Mouse (Mus musculus) cerebellum, adult 9-11 months (tissue): ENCODE results near the gene Olfm4.

ENCODE experiments used
- DNase-seq: peaks from one replicate; pipeline ENCODE4 v3.0.0; 2022

Gene Olfm4

DNA sequence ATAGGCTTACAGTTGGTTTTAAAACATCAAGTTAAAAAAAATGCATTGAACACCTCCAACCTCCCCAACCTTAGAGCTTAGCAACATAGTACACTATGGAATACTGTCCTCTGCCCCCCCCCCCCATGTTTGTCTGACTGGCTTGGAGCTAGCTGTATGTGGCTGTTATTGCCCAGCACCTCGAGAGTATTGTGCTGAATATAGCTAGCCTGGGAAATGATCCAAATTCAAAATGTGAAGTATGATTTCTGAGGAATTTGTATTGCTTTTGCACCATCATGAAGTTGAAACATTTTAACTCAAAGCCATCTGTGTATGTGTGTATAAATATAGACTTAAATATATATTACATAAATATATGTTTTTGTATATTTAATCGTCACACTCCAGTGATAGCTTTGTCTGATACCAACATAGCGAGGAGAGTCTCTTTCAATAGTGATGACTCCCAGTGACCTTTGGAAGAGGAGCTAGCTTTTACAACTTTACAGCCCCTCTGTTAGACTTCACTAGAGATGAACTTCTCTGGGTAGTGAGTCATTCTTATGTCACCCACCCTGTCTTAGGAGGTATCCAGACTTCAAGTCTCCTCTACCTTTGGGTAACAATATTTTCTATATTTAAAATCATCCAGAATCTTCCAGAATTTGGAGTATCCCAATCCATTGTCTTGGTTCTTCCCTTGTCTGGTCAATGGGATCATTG lies 45.6 kb downstream of the Olfm4 start:
- DNase-seq, result no peak

DNA sequence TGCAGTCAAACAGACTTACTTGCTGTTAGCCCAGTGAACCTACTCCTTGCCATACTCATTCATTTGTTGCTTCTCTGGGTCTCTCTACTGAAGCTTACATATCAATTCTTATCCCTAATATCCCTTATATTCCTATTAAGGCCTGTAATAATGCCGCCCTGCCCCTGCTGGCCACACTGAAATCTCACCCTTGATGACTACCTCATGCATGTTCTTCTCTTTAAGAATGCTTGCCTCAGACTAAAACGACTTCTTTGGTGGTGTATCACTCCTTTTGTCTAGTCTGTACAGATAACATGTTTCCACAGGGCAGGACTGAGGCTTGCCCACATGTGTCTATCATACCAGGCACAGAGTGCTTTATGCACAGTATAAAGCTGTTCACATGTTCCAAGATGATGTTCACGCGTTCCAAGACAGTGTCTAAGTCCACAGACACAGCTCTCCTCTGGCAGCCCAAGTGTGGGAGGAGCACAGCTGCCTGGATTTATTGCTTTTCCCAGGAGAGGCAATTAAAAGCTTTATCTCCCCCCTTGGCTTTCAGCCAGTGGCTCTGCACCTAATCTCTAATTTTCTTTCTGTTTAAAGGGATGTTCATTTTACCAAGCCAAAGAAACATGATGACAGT lies 55.9 kb downstream of the Olfm4 start:
- DNase-seq, result no peak

DNA sequence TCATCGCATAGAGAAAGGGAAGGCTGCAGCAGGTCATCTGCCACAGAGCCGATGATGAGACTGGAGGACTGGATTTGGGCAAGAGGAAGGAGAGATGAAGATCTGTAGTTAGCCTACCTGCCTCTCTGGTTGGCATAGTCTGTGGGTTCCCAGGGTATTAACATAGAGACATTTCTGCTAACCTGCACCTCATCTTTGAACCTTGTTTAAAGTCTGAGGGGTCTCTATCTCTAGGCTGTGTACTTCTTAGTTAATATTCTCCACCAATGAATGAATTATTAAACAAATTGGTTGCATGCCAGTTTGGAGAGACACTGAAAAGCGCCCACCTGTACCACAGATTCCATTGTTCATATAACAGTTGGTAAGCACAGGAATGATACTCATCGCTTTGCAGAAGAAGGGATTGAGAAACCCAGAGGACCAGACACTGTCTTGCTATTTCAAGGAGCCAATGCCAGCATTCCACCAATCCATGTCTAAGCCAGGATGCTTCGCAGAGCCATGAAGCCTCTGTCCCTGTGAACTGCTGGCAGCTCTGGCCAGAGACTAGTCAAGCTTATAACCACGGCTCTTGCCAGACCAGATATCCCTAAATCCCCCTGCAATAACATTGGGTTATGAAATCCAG lies 62.3 kb downstream of the Olfm4 start:
- DNase-seq, result no peak

DNA sequence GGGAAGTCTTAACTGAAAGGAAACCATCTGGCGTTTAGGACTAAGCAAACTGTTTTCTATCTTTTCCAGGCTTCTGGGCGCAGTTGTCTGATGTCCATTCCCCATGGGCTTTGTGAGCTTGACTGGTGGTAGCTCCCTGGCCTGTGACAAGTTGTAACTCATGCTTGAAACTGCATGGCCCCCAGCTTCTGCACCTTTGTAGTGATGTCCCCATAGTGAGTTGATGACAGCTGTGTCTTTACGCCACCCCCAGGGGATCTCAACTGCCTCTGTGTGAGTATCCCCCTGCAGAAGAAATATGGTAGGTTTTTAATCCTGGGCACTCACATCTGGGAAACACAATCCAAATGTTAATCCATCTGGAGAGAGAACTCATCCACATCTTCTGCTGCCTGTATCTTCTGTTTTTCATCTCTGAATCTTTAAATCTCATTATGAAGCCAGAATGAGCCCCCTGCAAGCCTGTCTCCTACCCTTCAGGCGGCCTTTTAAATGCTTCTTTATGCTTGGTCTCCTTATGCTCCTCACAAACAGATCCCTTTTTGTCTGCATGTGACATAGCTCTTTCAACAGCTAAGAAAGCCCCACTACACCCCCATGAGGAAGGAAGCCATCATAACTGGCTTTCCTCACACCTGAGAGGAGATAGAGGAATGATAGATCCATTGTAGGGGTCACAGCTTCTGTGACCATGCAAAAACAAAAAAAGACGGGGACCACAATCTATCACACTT lies 63.7 kb downstream of the Olfm4 start:
- DNase-seq, result no peak

DNA sequence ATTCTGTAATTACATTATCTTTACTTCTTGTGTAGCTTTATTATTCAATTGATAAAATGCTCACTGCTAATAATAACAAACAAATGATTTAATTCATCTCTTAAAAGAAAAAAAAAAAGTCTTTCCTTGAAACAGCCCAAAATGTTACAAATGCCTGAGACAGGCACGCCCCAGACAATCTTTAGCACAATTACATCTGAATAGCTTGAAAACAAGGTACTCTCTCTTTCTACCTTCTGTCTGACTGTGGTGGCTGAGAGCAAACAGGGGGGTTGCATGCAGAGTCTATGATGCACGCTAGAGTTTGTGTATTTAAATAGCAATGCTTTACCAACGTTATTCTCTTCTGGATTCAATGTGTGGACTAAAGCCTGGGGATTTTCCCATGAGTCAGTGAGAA lies 71.8 kb downstream of the Olfm4 start:
- DNase-seq, result no peak

DNA sequence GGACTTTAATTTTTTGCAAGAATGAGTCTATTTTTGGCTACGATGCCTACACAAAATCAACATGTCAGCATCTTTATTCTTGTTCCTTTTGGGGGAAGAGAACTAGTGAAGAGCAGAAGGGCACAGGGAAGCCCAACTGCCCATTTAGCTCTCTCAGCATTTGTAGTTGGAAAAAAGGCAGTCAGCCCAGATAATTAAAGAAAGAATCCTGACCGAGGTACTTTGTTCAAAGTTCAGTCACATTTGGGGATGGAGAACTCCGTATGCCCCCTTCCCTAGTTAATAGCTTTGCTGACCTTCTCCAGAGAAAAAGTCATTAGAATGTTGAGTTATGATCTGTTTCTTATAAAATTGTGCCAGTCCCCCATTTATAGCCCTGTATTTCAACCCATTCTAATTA lies 77.8 kb downstream of the Olfm4 start:
- DNase-seq, result no peak

DNA sequence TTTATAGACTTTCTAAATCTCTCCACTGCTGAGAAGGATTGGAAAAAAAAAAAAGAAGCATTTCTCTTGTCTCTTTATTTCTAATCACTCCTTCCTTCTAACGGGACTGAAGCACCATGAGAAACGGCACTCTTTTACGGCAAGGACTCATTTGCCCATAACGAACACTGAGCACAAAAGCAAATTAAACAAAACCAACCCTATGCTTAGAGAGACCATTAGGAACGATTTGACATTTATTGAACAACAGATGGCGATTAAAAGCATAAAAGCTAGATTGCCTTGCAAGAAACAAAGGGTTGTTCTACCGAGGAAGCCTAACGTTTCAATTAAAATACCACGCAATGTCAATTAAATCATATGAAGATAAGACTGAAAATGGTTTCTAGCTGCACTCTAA lies 79.0 kb downstream of the Olfm4 start:
- no peak for DNase-seq

DNA sequence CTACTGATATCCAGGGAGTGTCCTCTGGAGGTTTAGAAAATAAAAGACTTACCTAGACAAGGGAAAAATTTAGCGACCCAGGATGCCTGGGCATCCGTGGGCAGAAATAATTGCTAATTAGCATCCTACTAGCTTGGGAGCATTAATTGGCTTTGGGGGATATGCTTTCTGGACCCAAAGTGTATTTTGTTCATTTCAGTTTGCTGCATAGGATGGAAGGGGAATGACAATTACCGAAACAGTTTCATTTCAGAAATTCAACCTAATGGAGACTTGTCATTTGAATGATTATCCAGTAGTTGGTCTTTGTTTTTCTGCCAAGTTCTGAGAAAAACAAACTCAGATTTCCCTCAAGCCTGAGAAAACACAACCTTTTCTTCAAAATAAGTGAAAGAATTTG lies 86.7 kb downstream of the Olfm4 start:
- DNase-seq, result no peak
